Mouse (Mus musculus) kidney, postnatal 36 days (tissue): ENCODE measurements at regions not wholly inside any gene's neighbourhood (a gene's known extent, or its start where the extent isn't known, plus 50 kb on each side); places are given as distances from the start of the nearest gene placed in this dataset.

Source experiments
- DNase-seq, 2 experiments: peaks; one replicate each; pipeline ENCODE4 v3.0.0; 2021 to 2022; ENCODE audit warnings: mixed read lengths in 2 of 2

DNA sequence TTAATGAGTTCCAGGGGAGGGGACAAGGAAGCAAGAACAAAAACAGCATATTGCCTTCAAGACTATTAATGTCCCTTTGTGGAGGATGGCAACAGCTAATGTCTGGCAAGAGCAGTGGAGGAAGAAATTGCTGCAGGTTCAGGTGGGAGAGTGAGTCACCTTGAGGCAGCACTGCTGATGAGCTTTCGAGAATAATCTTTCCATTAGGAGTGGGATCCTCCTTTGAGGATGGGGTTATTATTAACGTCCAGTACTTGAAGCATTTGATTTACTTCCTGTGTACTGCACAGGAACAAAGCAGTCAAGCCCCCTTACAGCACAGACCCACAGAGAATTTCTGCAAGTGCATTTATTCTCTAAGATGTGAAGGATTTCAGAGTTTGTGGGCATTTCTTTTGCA lies 671.2 kb upstream of the Stxbp6 start:
- no peak for DNase-seq

DNA sequence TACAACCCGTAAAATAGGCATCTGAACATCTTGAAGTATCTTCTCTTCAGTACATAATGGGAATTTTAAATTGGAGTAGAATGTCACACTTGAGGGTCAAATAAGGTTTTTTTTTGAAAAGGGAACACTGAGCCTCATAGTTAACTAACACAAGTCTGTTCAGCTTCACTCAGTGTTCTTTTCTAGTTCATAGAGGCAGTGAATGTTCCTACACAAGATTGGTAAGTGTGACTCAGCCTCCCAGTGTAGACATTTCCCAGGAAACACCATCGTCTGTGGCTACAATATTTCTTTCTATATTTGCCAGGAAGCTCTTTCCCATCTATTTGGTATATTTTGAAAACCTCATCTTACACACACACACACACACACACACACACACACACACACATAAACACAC lies 670.1 kb upstream of the Stxbp6 start:
- DNase-seq, result no peak

DNA sequence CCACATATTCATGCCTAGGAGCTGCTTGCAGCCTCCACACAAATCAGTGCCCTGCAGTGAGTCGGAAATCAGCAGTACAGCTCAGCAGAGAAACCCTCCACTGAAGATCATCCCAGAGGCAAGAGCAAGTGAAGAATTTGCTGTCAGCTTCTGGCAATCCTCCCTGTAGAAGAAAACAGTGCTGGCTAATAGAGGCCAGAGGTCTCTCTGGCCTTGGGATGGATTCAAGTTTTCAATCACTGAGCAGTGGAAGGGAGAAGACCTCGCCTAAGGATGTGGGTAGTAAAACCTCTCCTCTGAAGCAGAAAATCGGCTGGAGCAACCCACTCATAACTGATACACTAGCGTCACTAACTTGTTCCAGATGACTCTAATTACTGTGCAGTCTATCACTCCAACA lies 659.2 kb upstream of the Stxbp6 start:
- DNase-seq, result peak; percentile 8 to 12

DNA sequence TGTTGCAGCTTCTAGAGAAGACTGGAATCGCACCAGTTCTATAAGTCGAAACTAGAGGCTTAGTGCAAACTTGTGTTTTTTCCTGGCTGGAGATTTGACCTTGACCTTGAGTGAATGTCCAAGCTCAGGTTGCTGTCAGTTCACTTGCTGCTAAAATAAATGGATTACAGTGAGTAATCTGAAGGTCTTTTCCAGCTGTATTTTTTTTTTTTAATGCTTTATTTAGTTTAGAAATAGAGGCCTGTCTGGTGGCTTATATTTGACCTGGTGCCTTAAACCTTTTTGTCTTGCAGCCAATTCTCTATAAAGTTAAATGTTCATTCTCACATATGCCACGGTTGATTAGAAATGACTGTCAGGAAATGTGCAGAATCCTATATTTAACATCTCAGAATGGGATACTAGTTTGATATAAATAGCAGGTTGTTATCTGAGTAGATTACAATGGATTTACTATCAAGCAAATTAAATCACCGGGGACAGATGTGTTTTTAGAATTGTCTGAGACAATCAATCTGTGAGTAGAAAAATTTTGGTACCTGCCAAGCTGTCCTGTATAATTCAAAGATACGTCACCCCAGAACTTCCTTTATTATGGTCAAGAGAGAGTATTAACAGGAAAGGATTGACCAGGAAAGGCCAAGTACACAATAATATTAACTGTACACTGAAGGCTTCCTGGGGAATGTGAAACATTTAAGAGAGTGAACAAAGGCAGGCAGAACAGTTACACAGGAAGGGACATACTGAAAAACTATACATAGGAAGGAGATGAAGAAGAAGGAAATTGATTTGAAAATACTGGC lies 650.3 kb upstream of the Stxbp6 start:
- DNase-seq, result no peak

DNA sequence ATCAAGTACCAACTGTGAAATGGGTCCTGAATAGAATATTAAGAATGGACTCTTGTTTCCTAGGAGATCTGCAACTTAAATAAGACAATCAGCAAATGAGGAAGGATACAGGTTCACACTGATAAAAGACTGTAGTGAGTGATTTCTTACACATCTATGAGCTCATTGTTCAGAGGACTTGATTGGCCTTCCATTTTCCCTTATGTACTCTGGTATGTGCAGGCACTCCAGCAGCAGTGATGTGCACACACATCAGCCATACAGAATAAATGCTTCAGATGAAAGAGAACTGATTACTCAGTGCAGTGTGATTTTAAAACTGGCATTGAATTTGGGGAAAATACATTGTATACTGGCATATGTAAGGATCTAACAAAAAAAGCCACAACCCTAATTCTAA lies 636.8 kb upstream of the Stxbp6 start:
- DNase-seq, result no peak

DNA sequence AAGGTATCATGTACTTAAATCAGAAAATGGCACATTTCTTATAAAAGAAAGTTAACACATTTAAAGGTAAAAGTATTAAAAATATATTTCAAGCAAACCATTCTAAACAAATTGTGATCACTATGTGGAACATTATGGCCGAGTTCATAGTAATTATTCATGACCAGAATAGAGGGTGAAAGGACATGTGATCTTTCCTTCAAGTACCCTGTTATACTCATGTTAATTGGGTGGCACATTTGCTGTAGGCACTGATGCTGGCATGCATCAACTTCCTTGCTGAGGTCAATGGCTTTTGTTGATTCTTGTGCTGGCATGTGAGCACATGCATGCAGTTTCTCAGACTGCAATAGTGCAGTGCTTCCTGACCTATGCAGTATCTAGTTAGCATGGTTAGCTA lies 636.3 kb upstream of the Stxbp6 start:
- DNase-seq, result no peak

DNA sequence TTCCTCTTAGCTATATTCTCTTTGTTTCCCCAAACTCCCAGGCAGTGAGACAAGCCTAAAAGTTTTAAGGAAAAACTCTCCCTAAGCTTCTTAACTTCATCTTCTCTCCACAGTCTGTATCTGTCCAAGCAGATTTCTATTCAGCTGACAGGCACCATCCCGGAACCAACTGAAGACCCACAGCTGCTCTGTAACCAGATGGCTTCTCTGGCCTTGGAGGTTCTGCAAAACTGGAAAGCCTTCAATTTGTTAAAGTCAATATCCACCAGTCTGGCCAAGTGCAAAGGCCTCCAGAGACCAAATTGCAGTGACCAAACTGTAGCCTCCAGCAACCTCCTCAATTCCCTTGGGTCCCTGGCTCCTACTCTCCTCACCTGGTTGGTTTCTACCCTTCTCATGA lies 614.8 kb upstream of the Stxbp6 start:
- DNase-seq, result peak; percentile 6 to 7

DNA sequence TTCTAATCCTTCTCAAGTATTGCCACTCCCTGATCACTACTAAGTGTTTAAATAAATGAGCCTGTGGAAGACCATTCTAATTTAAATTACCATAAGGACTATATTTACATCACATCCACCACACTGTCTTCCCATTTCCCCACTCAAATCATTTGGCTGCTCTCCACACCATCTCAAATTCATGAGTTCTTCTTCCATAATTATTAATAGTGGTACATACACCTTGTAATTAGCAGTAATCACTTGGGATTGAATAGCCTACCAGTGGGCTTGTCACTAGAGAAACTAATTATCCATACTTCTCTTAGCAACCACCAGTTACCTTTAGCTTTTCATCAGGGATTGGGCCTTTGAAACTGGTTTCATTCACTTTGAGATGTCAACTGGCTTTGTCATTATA lies 612.3 kb upstream of the Stxbp6 start:
- DNase-seq, result no peak

DNA sequence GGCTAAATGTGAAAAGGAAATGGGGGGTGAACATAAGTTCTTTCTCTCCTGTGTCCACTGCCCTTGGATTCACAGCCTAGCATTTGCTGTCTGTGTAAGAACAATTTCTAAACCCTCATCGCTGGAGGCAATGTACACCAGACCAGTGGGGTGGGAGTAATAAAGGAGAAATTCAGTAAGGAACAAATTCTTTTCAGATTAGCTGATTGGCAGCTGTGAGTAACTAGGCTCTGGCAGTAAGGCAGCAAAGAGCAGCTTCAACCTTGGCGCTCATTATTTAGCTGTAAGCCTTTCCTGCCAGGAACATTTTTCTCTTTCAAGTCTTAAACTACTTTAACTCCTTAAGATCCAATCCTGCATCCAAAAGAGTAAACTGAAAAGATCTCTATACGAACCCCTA lies 597.9 kb upstream of the Stxbp6 start:
- no peak for DNase-seq

DNA sequence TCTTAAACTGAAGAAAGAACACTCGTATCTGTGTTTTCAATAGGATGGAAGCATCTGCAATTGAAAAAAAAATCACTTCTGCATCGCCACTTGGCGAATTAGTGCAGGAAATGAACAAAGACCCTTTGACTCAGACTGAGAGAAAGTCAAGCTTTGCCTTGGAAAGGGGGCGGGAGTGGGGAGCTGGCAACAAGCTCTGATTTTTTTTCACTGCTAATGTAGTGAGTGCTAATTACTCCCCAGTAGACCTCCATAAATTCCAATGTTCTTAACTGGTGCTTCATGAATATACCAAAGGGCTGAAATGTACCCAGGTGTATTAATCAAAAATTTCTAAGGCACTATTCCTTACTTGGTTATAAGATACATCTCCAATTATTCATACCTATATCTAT lies 597.0 kb upstream of the Stxbp6 start:
- DNase-seq, result no peak

DNA sequence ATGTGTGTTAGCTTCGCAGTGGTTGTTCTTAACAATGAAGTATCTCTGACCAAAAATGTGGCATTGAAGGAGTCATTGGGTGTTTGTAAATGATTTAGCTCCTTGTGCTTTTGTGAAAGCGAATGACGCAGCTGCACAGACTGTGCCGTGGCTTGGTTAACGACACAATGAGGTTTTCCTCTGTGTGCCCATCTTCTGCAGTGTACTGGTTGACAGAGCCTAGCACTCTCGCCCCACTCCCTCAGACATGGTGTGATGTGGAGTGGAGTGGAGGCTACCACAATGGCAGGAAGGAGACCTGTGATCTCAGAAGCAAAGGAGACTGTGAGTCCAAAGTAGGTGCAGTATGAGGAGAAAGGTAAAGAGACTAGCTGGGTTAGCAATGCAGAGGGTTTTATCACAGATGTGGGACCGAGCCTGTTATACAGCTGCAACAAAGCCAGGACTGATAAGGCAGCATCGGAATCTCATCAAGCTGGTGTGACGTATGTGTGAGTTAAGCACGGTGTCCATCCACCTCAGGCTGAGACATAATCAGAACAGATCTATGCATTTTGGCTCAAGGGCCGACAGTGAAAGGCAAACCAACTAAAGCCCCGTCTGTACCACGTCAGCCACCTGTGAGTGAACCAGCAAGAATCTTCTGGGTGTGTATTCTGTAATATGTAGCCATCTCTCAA lies 596.5 kb upstream of the Stxbp6 start:
- DNase-seq, result no peak

DNA sequence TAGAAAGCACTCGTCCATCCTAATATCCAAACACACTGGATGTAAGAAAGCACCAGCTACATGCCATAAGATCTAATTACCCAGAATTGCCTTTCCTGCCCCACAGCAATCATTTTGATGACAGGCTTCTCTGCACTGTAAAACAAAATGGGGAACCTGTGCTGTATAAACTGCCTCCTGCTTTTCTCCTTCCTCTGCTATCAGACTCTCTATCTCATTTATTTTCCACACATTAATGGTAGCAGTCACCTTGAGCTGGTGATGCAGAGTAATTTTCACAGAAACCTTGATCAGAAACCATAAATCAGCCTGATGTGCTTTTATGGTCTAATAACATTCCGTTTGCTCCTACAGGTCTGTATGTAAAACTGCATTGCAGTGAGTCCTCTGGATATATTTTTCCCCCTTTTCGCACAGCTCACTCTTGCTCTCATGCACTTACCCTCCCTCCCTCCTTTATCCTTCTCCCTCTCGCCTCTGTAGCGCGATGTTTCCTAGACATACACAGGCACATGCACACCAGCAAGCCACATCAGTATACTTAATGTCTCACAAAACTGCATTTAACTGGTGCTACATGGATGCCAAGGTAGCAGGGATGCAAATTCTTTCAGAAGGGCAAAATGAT lies 595.9 kb upstream of the Stxbp6 start:
- no peak for DNase-seq

DNA sequence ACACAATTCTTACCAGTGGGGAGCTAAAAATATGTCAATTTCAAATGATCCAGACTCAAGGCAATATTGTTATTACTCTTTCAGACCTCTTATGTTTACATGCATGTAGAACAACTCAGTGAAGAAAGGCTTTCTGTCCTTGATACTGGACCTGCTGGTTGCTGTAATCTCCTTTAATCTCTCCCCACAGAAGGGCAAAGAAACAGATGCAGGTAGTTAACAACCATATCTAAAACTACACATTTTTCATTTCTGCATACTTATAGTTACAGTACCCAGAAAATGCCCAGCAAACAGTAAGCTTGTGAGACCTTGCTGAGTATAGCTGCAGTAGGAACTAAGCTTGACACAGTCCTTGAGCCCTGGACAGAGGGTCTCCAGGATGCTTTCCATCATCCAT lies 585.1 kb upstream of the Stxbp6 start:
- no peak for DNase-seq

DNA sequence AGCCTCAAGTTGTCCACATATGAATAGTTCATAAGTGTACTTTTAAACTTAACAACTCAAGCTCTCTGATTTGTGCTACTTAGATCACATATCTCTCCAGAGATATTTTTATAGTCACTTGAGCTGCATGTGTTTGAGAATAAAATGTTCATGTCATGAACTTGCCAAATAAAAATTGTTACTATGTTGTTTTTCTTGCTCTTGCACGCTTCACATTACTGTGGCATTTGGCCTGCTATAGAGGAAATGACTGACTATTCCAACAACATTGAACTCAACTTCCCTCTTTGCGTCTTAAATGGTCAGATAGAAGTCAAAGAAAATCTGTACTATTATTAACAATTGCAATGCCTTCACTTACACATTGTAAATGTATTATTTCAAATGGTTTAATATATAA lies 582.1 kb upstream of the Stxbp6 start:
- DNase-seq, result no peak

DNA sequence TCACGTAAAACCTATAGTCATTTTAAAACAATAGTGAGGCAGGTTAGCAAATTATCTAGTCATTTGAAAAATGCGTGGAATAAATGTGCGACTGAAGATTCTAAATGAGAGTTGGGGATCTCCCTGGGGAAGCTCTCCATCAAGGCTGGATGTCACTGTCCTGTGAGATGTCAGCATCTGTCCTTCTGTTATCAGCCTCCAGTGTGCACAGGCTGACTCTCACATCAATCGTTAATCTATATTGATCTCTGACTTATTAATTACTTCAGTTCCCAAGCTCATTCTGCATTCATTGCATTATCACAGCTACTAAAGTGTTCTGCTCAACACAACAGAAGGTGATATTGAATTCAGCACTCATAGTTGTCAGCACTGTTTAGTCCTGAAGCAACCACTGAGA lies 574.1 kb upstream of the Stxbp6 start:
- DNase-seq, result no peak

DNA sequence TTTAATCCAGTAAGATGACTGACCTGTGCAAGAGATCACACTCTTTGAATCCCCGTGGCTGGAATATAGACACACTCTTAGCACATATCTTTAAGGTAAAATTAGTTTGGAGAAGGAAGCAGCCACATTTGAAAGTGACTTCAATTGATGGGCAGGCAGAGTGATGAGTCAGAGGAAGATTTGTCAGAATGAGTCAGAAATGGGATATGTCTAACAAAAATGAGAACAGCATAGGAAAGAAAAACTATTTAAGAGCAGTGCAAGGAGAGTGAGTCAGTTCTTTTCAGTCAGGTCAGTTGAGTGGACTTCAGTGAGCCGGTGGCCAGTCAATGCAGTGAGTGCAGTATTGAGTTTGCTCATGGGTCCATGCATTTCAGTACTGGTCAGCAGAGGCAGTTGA lies 569.7 kb upstream of the Stxbp6 start:
- no peak for DNase-seq

DNA sequence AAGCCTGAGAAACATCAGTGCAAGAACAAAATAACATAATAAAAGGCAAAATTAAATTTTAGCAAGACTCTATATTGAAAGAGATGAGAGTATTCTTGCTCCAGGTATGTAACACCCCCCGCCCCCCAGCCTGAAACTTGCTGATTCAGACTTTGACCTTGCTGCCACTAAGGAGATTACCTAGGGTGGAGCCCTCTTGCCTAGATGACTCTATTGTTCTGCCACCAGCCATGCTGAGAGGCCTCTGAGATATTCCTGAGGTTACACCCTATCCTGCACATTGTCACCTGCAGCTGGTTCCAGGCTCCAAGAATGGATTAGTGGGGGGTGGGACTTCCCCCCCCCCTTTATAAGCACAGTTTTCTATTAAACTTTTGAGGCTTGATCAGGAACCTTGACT lies 548.3 kb upstream of the Stxbp6 start:
- DNase-seq, result no peak

DNA sequence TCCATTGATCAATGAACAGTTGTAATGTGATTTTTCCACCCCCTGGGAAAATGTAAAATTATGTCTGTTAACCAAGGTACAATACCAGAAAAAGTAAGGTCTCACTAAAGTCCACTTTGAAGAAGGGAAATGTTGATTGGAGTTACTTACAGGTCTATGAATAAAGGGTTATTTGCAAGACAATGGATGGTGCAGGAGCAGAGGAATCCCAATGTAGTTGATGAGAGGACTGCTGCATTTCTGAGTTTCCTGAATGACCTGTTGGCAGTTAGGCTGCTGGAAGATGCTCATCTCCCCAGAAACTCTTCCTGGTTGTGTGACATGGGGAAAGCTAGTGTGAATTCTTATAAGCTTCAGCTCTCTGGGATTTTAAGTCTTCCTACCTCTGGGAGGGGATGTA lies 545.5 kb upstream of the Stxbp6 start:
- DNase-seq, result no peak

DNA sequence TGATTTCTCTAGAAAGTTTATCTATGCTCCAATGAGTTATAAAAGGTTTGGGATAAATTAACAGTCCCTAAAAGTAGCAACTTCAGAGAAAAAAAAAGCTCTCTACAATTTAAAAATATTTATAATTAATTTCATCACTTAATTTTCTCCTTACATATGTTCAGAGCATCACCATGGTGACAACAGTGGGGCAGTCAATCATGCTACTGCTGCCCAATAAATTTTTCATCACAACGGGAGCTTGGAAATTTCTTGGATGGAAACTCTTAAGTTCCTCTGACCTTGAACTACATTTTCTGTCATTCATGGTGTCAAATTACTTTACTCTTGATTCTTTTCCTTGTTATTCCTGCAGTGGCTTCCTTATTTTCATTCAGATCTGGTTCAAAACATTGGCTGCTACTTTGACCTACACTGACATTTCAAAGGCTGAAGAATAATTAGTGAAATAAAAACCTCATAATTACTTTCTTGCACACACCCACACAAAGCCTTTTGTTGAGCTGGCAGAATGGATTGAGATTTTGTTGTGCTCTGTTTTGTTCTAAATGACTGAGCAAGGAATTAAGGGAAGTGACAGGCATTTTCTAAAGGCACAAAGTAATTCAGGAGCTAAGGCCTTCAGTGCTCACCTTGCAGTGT lies 540.1 kb upstream of the Stxbp6 start:
- DNase-seq, result no peak

DNA sequence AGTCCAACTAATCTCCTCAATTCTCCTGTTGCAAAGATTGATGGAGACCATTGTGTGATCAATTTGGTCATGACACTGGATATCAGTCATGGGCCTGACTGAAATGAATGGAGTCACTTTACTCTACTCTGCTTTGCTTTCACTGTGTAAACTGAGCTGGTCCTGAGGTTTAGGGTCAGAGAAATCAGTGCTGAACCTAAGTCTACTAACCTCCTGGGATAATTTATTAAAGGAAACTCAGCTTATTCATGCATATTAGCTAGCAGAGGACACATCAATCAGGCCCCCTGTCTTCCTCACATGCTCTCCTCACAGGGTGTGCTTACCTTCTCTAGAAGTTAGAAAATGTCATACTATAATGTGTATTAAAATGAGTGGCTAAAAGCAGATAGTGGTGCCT lies 539.6 kb upstream of the Stxbp6 start:
- DNase-seq, result no peak

DNA sequence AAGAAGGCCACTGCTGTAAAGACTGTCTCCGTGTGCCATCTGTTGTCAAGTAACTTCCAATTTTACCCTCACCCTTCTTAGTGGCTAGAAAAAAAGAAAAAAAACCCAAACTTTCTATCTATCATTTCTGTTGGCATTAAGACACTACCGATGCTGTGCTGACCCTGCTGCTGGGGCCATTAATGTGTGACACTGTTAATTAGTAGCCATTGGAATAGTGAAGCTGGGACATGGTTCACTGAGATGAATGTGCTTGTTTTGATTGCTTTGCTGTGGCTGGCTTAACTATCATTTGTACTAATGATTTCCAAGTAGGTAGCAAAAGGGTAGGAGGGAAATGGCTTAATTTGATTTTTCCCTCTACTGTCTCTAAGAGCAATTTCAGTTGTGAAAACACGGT lies 524.9 kb upstream of the Stxbp6 start:
- DNase-seq, result peak in 1 of 2 experiments; percentile 6

DNA sequence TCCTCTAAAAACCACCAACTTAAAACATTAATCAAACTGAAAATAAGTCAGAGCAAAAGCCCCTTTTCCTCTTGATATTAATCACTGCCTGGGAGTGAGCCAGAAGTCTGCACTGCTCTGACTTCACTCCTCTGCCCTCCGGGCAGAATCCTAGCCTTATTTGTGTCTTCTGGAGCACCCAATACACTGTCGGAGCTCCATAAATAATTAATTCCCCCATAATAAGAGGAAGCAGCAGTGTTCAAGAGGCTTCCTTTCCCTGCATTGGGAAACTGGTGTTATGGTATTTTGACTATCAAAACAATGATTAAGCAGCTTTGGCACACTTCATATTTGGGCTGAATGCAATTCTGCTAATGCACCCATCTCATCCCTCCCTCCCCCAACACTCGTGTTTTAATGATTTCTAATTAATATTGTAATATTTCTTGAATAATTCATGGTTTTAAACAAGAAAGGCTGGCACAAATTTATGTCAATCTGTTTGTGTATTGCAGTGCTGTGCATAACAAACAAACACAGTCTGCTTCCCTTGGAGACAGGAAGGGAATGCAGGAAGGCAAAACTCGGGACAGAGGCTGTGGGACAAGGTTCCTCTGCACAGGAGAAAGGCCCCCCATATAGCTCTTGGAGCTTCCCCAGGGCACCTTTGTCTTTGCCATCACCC lies 523.5 kb upstream of the Stxbp6 start:
- peak; percentile 8 to 26 for DNase-seq

DNA sequence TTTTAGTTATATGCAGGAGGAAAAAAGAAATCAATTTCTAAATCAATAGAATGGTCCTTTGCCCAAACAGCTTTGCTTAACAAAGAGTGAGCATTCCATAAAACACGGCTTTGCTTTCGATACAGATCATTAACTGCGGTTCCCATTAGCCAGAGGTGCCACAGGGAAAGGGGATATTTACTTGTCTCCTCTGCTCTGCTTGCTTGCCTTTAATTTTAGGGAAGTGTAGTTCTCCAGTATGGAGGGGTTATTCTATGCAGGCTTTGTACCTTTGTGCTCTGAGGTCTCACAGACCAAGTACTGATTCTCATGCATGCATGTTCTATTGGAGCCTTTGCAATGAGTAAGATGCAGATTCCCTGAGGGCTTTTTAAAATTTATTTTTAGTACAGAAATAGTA lies 520.2 kb upstream of the Stxbp6 start:
- DNase-seq, result no peak
